Mouse (Mus musculus) hindbrain, embryonic 13.5 days (tissue): Measurements from ENCODE around the gene Olfr111. TPM values are rescaled to one million over a fixed set of nuclear protein-coding genes. Genes with fewer than 3 reads are reported as not detected.

Experiments
- ATAC-seq: fragments of 200-750 bp; cut with Nextera tagmentation; 2 replicates; pipeline ENCODE4 v1.8.0; 2017; ENCODE audit warnings: moderate TSS enrichment; ENCODE audit not compliant: low FRiP score
- H3K27ac ChIP-seq: fragments of 300-500 bp; sonication (generic); 2 replicates; pipeline ENCODE4 v1.5.1; 2015; ENCODE audit warnings: inconsistent platforms, mild to moderate bottlenecking, moderate library complexity
- H3K27me3 ChIP-seq: fragments of 300-500 bp; sonication (generic); 2 replicates; pipeline ENCODE4 v1.6.1; 2015; ENCODE audit warnings: mild to moderate bottlenecking, inconsistent platforms
- H3K36me3 ChIP-seq: fragments of 300-500 bp; sonication (generic); 2 replicates; pipeline ENCODE4 v1.6.1; 2015; ENCODE audit warnings: mild to moderate bottlenecking, inconsistent platforms
- H3K4me1 ChIP-seq: fragments of 300-500 bp; sonication (generic); replicated peaks from 2 replicates; pipeline ENCODE4 v1.6.1; 2015; ENCODE audit warnings: inconsistent platforms
- H3K4me2 ChIP-seq: fragments of 300-500 bp; sonication (generic); 2 replicates; pipeline ENCODE4 v1.6.1; 2015; ENCODE audit warnings: inconsistent platforms, mild to moderate bottlenecking, moderate library complexity
- H3K4me3 ChIP-seq: fragments of 300-500 bp; sonication (generic); 2 replicates; pipeline ENCODE4 v1.5.1; 2015; ENCODE audit warnings: mild to moderate bottlenecking, inconsistent platforms
- H3K9ac ChIP-seq: fragments of 300-500 bp; sonication (generic); 2 replicates; pipeline ENCODE4 v1.6.1; 2015; ENCODE audit warnings: mild to moderate bottlenecking, inconsistent platforms
- H3K9me3 ChIP-seq: fragments of 300-500 bp; sonication (generic); 2 replicates; pipeline ENCODE4 v1.6.1; 2016; ENCODE audit warnings: inconsistent platforms
- polyA plus RNA-seq: library from polyadenylated mRNA; unstranded; fragments of >200 nt; fragmentation: Nextera tagmentation; extraction: Ambion mirVana; gene quantifications from 2 replicates; pipeline ENCODE4 v1.2.1, GENCODE M21; 2015

Gene Olfr111
- polyA plus RNA-seq, 1 experiment from 2014 or later = not detected

DNA sequence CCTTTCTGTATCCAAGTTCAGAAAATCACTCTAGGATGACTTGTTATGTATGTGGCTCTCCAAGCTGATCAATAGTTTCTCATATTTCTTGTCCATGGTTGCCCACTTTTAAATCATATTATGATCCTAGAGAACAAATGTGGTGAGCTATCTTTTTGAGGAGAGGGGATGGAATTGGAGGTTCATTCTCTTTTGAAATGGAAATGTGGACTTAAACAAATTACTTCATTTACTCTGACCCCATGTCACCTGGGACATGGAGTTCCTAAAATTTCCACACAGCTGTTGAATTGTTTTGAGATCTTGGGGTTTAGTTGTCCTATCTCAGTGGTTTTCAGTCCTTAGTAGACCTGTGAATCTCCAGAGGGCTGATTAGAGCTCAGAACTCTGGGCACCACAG, 69.7 kb downstream of the Olfr111 start, which contains the start of gene Olfr113:
Gene Olfr113 (minus strand): TSS at position 101 of the 400 bp plus-strand sequence.
- Histone ChIP-seq H3K36me3 (no peaks in the 10 kb centered on the region), H3K9me3 (no peaks in the 10 kb centered on the region), H3K4me1 (no peaks in the 10 kb centered on the region), H3K4me3 (no peak within 1 kb of the TSS), H3K27me3 (no peaks in the 10 kb centered on the region), H3K27ac (no peak within 1 kb of the TSS), H3K4me2 (no peak within 1 kb of the TSS), H3K9ac (no peak within 1 kb of the TSS)
- no peak for ATAC-seq

Other genes starting within 250 kb of the Olfr111 start
- not detected in 2 replicates for gene Olfr98, start 244.3 kb upstream of the Olfr111 start, polyA plus RNA-seq
- gene H2-M3, start 237.8 kb upstream of the Olfr111 start, polyA plus RNA-seq = 1.1 TPM in 2 replicates
- gene Olfr99, start 224.6 kb upstream of the Olfr111 start, polyA plus RNA-seq = 0.14 TPM in 1 of 2 replicates, not detected in the other
- gene Olfr101, start 203.7 kb upstream of the Olfr111 start, polyA plus RNA-seq = not detected in 2 replicates
- gene Olfr102, start 191.0 kb upstream of the Olfr111 start, polyA plus RNA-seq = not detected in 2 replicates
- not detected in 2 replicates for gene Olfr103, start 168.3 kb upstream of the Olfr111 start, polyA plus RNA-seq
- not detected in 2 replicates for gene Olfr104-ps, start 148.4 kb upstream of the Olfr111 start, polyA plus RNA-seq
- gene Olfr105-ps, start 129.0 kb upstream of the Olfr111 start, polyA plus RNA-seq = not detected in 2 replicates
- gene Olfr106-ps, start 117.6 kb upstream of the Olfr111 start, polyA plus RNA-seq = not detected in 2 replicates
- not detected in 2 replicates for gene Olfr107, start 108.8 kb upstream of the Olfr111 start, polyA plus RNA-seq
- not detected in 2 replicates for gene Olfr108, start 62.5 kb upstream of the Olfr111 start, polyA plus RNA-seq
- not detected in 2 replicates for gene Olfr109, start 49.1 kb upstream of the Olfr111 start, polyA plus RNA-seq
- not detected in 2 replicates for gene H2-M2, start 24.5 kb upstream of the Olfr111 start, polyA plus RNA-seq
- gene Olfr110, start 15.6 kb upstream of the Olfr111 start, polyA plus RNA-seq = not detected in 2 replicates
- gene Olfr112, start 61.4 kb downstream of the Olfr111 start, polyA plus RNA-seq = not detected in 2 replicates
- not detected in 2 replicates for gene Olfr113, start 69.6 kb downstream of the Olfr111 start, polyA plus RNA-seq
- not detected in 2 replicates for gene Olfr114, start 84.7 kb downstream of the Olfr111 start, polyA plus RNA-seq
- gene Olfr115, start 119.1 kb downstream of the Olfr111 start, polyA plus RNA-seq = not detected in 2 replicates
- not detected in 2 replicates for gene Olfr116, start 119.2 kb downstream of the Olfr111 start, polyA plus RNA-seq
- gene Olfr117, start 155.8 kb downstream of the Olfr111 start, polyA plus RNA-seq = not detected in 2 replicates
- gene Olfr118, start 159.0 kb downstream of the Olfr111 start, polyA plus RNA-seq = not detected in 2 replicates
- not detected in 2 replicates for gene Olfr119, start 188.5 kb downstream of the Olfr111 start, polyA plus RNA-seq
- gene Olfr120, start 213.8 kb downstream of the Olfr111 start, polyA plus RNA-seq = not detected in 2 replicates
- gene Olfr121, start 240.8 kb downstream of the Olfr111 start, polyA plus RNA-seq = not detected in 2 replicates